Mouse (Mus musculus): ENCODE results near the gene Efcab6. TPM values are rescaled to one million over a fixed set of nuclear protein-coding genes. Genes with fewer than 3 reads are reported as not detected.

The Efcab6 gene
- polyA plus RNA-seq, 1 experiment from 2014 or later, result not detected

DNA sequence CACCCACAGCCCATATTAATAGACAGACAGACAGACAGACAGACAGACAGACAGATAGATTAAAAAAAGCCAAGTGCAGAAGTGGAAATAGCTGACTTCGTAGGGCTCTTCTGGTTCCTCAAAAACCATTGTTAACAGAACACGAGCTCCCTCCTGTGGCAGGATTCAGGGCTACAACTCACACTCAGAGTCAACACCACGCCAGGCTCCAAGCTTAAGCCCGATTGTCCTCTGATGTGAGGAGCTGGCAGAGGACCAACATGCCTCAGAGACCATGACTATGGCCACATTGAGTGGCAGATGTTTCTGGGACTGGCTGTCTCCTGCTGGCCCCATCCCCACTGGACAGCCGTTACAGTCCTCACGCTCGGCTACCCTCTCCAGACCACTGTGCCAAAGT, 7.0 kb upstream of the Efcab6 start:
- Histone ChIP-seq H3K4me2 (ENCODE audit: low read depth, low read length) (no peak overlapping the region), H3K27me3 (ENCODE audit: control insufficient read depth, insufficient read depth, low read depth, low read length) (peaks cover 40% of the 10 kb centered on the region), H3K9ac (ENCODE audit: low read depth, low read length) (no peak overlapping the region), H3K36me3 (ENCODE audit: control insufficient read depth, insufficient read depth) (no peaks in the 10 kb centered on the region), H3K9me3 (replicated peaks; ENCODE audit: control insufficient read depth, low read length) (no peaks in the 10 kb centered on the region), H3K4me3 (ENCODE audit: low read depth, low read length) (no peak overlapping the region), H3K4me1 (ENCODE audit: control insufficient read depth, low read depth, low read length) (no peaks in the 10 kb centered on the region), H3K27ac (ENCODE audit: low read length) (no peak overlapping the region)
- whole genome bisulfite sequencing (ENCODE audit: insufficient replicate concordance), result 36% methylated on average over 7 of the region's 7 CpGs
- no peak for ATAC-seq (ENCODE audit: low read depth)

DNA sequence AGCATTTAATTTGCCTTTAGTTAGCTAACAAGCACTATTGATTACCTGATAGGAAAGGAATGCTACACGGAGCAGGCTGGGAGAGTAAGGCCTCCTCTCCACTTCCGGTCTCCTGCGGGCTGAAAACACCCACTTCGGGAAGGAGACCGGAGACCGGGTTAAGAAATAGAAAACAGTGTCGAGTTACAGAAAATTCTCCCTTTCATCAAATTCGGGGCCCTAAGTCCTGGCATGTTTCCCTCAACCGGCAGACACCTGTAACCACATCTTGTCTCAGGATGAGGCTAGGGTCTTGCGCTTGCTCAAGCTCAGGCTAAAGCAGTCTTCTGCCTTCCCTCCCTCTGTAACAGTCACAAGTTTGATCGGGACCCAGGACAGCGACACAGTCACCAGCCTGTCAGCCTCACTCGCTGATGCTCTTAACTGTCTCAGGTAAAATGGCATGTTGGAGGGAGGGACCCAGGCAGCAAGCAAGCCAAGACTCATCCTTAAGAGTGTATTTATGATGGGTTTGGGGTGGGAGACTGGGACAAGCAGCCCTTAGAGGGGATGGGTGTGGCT, 5.0 kb upstream of the Efcab6 start:
- H3K9me3 ChIP-seq (replicated peaks; ENCODE audit: control insufficient read depth, low read length), result no peaks in the 10 kb centered on the region
- H3K9ac ChIP-seq (ENCODE audit: low read depth, low read length), result no peak overlapping the region
- no peak overlapping the region for H3K27ac ChIP-seq (ENCODE audit: low read length)
- H3K4me2 ChIP-seq (ENCODE audit: low read depth, low read length), result no peak overlapping the region
- H3K27me3 ChIP-seq (ENCODE audit: control insufficient read depth, insufficient read depth, low read depth, low read length), result peaks cover 41% of the 10 kb centered on the region
- H3K4me3 ChIP-seq (ENCODE audit: low read depth, low read length), result no peak overlapping the region
- H3K4me1 ChIP-seq (ENCODE audit: control insufficient read depth, low read depth, low read length), result no peaks in the 10 kb centered on the region
- WGBS (ENCODE audit: insufficient replicate concordance), result 2% methylated on average over 13 of the region's 13 CpGs
- H3K36me3 ChIP-seq (ENCODE audit: control insufficient read depth, insufficient read depth), result no peaks in the 10 kb centered on the region
- no peak for ATAC-seq (ENCODE audit: low read depth)

DNA sequence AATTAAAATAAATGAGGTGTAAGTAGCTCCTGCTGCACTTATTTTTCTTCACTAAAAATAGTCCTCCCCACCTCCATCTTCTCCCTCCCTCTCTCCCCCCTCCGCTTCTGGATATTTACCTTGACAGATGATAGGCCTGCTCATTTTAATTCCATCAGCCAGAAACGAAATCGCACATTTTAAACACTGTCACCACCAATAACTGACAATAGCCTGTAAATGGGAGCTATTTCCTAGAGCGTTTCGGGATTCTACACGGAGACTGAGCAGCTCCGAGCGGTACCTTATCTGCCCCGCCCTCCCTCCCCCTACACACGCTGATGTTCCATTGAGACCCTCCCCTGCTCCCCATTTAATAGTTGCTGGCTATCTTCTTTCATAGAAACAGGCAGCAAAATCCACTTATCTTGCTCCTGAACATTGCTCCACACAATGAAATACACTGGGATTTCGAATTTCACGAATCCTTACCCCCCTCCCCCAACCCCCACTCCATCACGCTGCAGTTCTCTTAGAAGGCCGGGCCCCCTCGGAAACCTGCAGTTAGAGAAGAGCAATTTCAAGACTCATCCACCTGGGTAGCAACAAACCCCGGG, 4.4 kb upstream of the Efcab6 start:
- no peak overlapping the region for H3K4me2 ChIP-seq (ENCODE audit: low read depth, low read length)
- WGBS (ENCODE audit: insufficient replicate concordance), result 8% methylated on average over 16 of the region's 16 CpGs
- H3K27me3 ChIP-seq (ENCODE audit: control insufficient read depth, insufficient read depth, low read depth, low read length), result peaks cover 41% of the 10 kb centered on the region
- no peak for ATAC-seq (ENCODE audit: low read depth)
- H3K9ac ChIP-seq (ENCODE audit: low read depth, low read length), result no peak overlapping the region
- H3K9me3 ChIP-seq (replicated peaks; ENCODE audit: control insufficient read depth, low read length), result no peaks in the 10 kb centered on the region
- no peaks in the 10 kb centered on the region for H3K36me3 ChIP-seq (ENCODE audit: control insufficient read depth, insufficient read depth)
- no peak overlapping the region for H3K27ac ChIP-seq (ENCODE audit: low read length)
- no peak overlapping the region for H3K4me3 ChIP-seq (ENCODE audit: low read depth, low read length)
- no peaks in the 10 kb centered on the region for H3K4me1 ChIP-seq (ENCODE audit: control insufficient read depth, low read depth, low read length)

DNA sequence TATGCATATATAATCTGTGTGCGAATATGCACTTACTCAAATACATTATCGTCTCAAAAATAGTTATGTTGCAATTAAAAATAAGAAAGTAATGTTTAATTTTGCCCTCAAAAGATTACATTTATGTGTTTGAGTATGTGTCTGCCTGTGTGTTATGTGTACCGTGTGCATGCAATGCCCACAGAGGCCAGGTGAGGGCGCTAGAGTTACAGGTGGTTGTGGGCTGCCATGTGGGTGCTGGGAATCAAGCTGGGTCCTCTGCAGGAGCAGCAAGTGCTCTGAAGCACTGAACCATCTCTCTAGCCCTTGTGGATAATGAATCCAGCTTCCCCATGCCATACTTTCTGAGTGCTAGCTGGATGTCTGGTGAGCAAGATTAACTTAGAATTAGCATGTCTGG, 522 bp upstream of the Efcab6 start:
- H3K4me1 ChIP-seq (ENCODE audit: control insufficient read depth, low read depth, low read length), result no peaks in the 10 kb centered on the region
- no peak overlapping the region for H3K9ac ChIP-seq (ENCODE audit: low read depth, low read length)
- no peak overlapping the region for H3K4me3 ChIP-seq (ENCODE audit: low read depth, low read length)
- 50% methylated on average over 4 of the region's 4 CpGs for WGBS (ENCODE audit: insufficient replicate concordance)
- H3K27ac ChIP-seq (ENCODE audit: low read length), result no peak overlapping the region
- no peaks in the 10 kb centered on the region for H3K36me3 ChIP-seq (ENCODE audit: control insufficient read depth, insufficient read depth)
- ATAC-seq (ENCODE audit: low read depth), result no peak
- peaks cover 32% of the 10 kb centered on the region for H3K27me3 ChIP-seq (ENCODE audit: control insufficient read depth, insufficient read depth, low read depth, low read length)
- H3K4me2 ChIP-seq (ENCODE audit: low read depth, low read length), result no peak overlapping the region
- H3K9me3 ChIP-seq (replicated peaks; ENCODE audit: control insufficient read depth, low read length), result no peaks in the 10 kb centered on the region

DNA sequence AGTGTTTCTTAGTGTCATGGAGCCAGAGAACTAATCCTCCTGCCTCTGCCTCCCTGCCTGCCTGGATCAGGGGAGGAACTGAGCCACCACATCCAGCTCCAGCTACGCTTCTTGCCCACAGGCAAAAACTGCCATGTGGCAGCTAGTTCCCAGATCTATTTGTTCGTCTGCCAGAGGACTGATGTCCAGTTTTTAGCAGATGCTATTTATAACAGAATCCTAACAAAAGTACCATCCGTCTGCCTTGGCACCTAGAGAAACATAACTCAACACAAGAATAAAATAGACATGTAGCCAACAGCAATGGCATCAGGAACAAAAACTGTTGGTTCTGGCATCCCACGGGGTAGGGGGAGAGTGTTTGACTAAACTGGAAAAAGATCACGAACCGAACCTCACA, 6.3 kb downstream of the Efcab6 start:
- ATAC-seq (ENCODE audit: low read depth), result no peak
- H3K36me3 ChIP-seq (ENCODE audit: control insufficient read depth, insufficient read depth), result no peaks in the 10 kb centered on the region
- WGBS (ENCODE audit: insufficient replicate concordance), result 53% methylated on average over 6 of the region's 6 CpGs
- no peaks in the 10 kb centered on the region for H3K27me3 ChIP-seq (ENCODE audit: control insufficient read depth, insufficient read depth, low read depth, low read length)
- H3K9ac ChIP-seq (ENCODE audit: low read depth, low read length), result no peak overlapping the region
- no peak overlapping the region for H3K4me3 ChIP-seq (ENCODE audit: low read depth, low read length)
- no peaks in the 10 kb centered on the region for H3K9me3 ChIP-seq (replicated peaks; ENCODE audit: control insufficient read depth, low read length)
- H3K4me2 ChIP-seq (ENCODE audit: low read depth, low read length), result no peak overlapping the region
- H3K27ac ChIP-seq (ENCODE audit: low read length), result no peak overlapping the region
- no peaks in the 10 kb centered on the region for H3K4me1 ChIP-seq (ENCODE audit: control insufficient read depth, low read depth, low read length)

DNA sequence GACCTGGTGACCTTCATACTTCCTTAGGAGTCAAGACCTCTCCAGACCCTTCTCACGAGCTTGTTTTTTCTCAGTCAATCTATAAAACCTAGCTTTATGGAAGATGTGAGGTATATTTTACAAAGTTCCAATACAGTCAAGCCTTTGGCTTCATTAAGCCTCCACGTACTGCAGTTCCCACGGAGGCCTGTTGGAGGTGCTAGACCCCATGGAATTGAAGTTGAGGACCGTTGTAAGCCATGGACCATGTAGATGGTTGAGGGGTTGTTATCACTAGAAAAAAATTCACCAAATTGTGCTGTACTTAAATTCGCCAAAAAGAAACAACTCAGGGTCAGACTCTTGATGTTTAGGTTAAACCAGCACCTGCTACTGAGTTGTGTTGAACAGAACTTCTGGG, 9.1 kb downstream of the Efcab6 start:
- H3K4me1 ChIP-seq (ENCODE audit: control insufficient read depth, low read depth, low read length), result no peaks in the 10 kb centered on the region
- H3K36me3 ChIP-seq (ENCODE audit: control insufficient read depth, insufficient read depth), result no peaks in the 10 kb centered on the region
- 53% methylated on average over 5 of the region's 5 CpGs for WGBS (ENCODE audit: insufficient replicate concordance)
- no peak overlapping the region for H3K4me2 ChIP-seq (ENCODE audit: low read depth, low read length)
- H3K27me3 ChIP-seq (ENCODE audit: control insufficient read depth, insufficient read depth, low read depth, low read length), result no peaks in the 10 kb centered on the region
- no peak overlapping the region for H3K27ac ChIP-seq (ENCODE audit: low read length)
- no peak for ATAC-seq (ENCODE audit: low read depth)
- no peaks in the 10 kb centered on the region for H3K9me3 ChIP-seq (replicated peaks; ENCODE audit: control insufficient read depth, low read length)
- no peak overlapping the region for H3K4me3 ChIP-seq (ENCODE audit: low read depth, low read length)
- H3K9ac ChIP-seq (ENCODE audit: low read depth, low read length), result no peak overlapping the region

DNA sequence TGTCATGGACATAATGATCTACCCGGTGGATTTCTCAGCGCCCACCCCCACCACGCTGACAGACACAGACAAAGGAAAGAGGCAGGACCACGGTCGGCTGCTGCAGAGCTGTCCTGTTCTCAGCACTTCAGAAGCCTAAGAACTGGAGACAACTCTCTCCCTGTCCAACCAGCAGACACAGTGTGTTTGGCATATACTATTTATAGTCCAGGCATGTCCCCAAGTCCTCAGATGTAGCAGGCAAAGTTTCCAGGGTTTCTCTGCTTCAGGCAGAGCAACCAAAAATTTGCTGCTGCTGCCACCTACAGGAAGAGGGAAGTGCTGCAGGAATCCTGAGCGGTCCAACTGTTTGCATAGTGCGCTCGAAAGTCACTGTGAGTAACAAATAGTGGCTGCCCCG, 11.3 kb downstream of the Efcab6 start:
- ATAC-seq (ENCODE audit: low read depth), result no peak
- Histone ChIP-seq H3K4me3 (ENCODE audit: low read depth, low read length) (no peak overlapping the region), H3K9me3 (replicated peaks; ENCODE audit: control insufficient read depth, low read length) (no peaks in the 10 kb centered on the region), H3K4me1 (ENCODE audit: control insufficient read depth, low read depth, low read length) (no peaks in the 10 kb centered on the region), H3K9ac (ENCODE audit: low read depth, low read length) (no peak overlapping the region), H3K36me3 (ENCODE audit: control insufficient read depth, insufficient read depth) (no peaks in the 10 kb centered on the region), H3K27ac (ENCODE audit: low read length) (no peak overlapping the region), H3K4me2 (ENCODE audit: low read depth, low read length) (no peak overlapping the region), H3K27me3 (ENCODE audit: control insufficient read depth, insufficient read depth, low read depth, low read length) (no peaks in the 10 kb centered on the region)
- 34% methylated on average over 9 of the region's 9 CpGs for WGBS (ENCODE audit: insufficient replicate concordance)

DNA sequence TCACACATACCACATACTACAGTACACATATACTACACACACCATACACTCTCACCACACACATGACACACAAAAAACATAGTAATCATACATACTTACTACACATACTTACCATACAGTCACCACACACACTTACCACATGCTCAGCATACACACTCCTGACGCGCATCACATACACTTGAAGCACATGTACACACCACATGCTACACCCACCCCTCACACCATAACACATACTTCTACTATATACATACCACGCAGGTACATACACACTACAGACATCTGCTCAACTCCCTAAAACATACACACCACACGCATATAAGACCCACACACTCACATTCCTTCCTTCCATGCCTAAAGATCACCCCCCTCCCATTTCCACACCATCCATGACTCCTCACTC, 11.9 kb downstream of the Efcab6 start:
- no peak overlapping the region for H3K9ac ChIP-seq (ENCODE audit: low read depth, low read length)
- no peaks in the 10 kb centered on the region for H3K9me3 ChIP-seq (replicated peaks; ENCODE audit: control insufficient read depth, low read length)
- no peak overlapping the region for H3K4me2 ChIP-seq (ENCODE audit: low read depth, low read length)
- no peaks in the 10 kb centered on the region for H3K36me3 ChIP-seq (ENCODE audit: control insufficient read depth, insufficient read depth)
- WGBS (ENCODE audit: insufficient replicate concordance), result 75% methylated on average over 4 of the region's 4 CpGs
- no peaks in the 10 kb centered on the region for H3K27me3 ChIP-seq (ENCODE audit: control insufficient read depth, insufficient read depth, low read depth, low read length)
- no peak overlapping the region for H3K27ac ChIP-seq (ENCODE audit: low read length)
- no peaks in the 10 kb centered on the region for H3K4me1 ChIP-seq (ENCODE audit: control insufficient read depth, low read depth, low read length)
- H3K4me3 ChIP-seq (ENCODE audit: low read depth, low read length), result no peak overlapping the region
- no peak for ATAC-seq (ENCODE audit: low read depth)

DNA sequence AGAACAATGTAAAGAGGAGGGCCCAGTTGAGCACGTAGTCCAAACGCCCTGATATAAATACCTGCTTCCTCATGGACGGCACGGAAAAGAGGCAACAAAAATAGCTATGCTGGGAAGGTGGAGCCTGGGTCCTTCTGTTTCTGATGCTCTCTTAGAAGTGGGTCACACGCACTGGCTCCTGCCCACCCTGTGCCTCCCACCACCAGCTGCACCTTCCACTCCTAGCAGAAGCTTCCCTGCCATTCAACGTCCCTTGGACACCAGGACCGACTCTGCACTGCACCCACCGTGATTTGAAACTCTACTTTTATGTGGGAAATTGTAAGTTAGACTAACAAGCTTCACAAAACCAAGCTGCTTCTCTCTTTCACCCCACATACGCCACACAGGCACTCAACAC, 12.8 kb downstream of the Efcab6 start:
- H3K27me3 ChIP-seq (ENCODE audit: control insufficient read depth, insufficient read depth, low read depth, low read length), result no peaks in the 10 kb centered on the region
- H3K9ac ChIP-seq (ENCODE audit: low read depth, low read length), result no peak overlapping the region
- no peaks in the 10 kb centered on the region for H3K36me3 ChIP-seq (ENCODE audit: control insufficient read depth, insufficient read depth)
- H3K4me1 ChIP-seq (ENCODE audit: control insufficient read depth, low read depth, low read length), result no peaks in the 10 kb centered on the region
- H3K4me2 ChIP-seq (ENCODE audit: low read depth, low read length), result no peak overlapping the region
- no peaks in the 10 kb centered on the region for H3K9me3 ChIP-seq (replicated peaks; ENCODE audit: control insufficient read depth, low read length)
- H3K4me3 ChIP-seq (ENCODE audit: low read depth, low read length), result no peak overlapping the region
- no peak overlapping the region for H3K27ac ChIP-seq (ENCODE audit: low read length)
- ATAC-seq (ENCODE audit: low read depth), result no peak
- WGBS (ENCODE audit: insufficient replicate concordance), result 62% methylated on average over 9 of the region's 9 CpGs
